Mouse (Mus musculus): ENCODE data around the gene Nedd9.
"Not testable (repeated sequence)": the region's sequence is repeated elsewhere in the genome, so short reads cannot be mapped to it uniquely, and the experiment has no call there.

Nedd9 gene

DNA sequence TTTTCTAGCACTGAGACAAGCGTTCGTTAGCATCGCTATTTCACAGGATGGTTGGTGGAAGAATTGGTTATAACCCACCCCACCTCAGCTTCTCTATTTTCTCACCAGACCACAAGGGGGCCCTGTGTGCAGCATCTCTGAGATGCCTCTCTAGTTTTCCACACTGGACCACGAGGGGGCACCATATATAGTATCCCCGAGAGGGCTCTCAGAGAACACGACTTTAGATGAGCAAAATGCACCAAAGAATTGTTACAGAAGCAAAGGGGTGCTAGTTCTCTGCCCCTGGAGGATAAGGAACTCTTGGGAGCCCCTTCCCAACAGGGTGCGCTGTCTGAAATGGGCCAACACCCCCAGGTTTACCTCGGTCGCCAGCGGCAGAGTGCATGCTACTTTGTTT lies 184.4 kb downstream of the Nedd9 start:
- peak; percentile 68 for DNase-seq (ENCODE audit: low read depth, low spot score)

DNA sequence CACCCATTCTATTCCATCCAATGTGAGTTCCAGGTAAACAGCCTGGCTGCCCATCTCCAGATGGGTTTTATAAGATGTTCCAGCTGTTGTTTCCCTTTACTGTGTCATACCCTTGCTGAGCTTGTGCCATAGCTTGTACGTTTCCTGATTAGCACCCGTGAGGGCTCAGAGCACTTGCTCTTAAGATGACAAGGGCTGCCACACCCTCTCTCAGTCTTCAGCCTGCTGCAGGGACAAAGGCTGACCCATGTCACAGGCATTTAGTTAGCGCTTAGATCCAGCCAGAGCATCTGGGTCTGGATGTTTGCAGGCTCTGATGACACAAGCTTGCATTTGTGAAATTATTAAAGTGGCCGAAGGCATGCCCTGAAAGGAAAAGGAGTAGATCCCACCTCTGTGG lies 187.1 kb downstream of the Nedd9 start:
- no peak for DNase-seq (ENCODE audit: low read depth, low spot score)

DNA sequence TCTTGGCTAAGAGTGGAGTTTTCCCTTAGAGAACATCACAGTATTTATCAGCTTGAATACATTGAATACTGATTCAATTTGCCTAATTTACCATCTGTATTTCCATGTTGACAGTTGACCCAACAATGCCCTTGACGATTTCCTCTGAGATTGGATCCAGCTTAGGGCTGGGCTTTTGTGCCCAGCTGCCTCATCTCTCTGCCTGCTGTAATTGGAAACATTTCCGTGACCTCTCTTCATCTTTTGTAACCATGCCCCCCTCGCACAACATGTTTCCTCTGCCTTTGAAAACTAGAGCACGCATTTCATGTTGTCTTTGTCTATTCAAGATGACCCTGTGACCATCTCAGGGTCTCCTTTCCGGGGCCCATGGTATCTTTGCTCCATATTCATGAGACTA lies 188.2 kb downstream of the Nedd9 start:
- no peak for DNase-seq (ENCODE audit: low read depth, low spot score)

DNA sequence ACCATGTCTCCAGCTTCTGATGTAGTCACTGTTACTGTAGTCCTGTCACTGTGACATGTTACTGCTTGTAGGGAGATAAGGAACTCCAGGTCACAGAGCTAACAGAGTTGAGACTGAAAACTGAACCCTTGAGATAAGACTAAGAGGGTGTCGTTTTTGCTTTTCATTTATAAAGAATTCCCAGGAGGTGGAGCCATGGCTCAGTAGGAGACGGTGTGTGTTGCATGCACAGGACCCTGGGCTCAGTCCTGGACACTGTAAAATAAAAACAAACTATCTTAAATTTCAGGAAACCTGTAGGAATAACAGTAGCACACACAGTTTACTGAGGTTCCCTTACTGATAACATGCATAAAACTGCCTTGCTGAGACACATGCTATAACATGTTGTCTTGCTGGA lies 188.6 kb downstream of the Nedd9 start:
- DNase-seq (ENCODE audit: low read depth, low spot score): no peak

DNA sequence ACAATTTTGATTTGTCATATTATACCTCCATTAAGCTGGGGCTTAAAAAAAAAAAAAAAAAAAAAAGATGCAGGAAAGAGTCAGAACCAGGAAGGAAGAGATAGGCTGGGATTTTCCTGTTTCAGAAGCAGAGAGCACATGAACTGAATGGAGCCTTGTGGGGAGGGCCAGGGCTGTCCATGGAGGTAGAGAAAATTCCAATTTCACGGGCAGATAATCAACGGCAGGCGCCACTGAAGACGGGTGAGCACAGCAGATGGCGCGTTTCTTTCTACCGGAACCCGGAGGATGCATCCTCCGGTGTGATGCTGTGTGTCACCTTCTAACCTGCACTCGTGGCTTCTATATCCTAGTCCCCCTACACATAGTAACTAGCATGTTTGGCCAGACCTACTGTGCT lies 190.8 kb downstream of the Nedd9 start:
- DNase-seq (ENCODE audit: low read depth, low spot score): no peak

DNA sequence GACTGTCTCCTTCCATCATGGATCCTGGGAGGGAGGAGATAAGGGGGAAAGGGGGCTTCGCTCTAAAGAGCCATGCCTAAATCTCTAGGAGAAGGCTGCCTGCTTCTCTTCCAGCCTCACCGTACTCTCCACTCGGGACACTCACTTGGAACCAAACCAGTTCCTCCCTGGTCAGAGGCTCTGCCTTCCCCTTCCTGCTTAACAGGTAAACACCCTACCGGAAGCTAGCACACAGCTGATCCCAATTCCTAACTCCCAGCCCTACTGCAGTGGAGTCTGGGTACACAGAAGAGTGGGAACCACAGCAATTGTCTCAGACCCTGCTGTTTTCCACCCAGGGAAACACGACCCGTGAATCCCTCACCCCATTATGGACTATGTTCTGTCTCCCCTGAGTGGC lies 191.3 kb downstream of the Nedd9 start:
- DNase-seq (ENCODE audit: low read depth, low spot score): no peak

DNA sequence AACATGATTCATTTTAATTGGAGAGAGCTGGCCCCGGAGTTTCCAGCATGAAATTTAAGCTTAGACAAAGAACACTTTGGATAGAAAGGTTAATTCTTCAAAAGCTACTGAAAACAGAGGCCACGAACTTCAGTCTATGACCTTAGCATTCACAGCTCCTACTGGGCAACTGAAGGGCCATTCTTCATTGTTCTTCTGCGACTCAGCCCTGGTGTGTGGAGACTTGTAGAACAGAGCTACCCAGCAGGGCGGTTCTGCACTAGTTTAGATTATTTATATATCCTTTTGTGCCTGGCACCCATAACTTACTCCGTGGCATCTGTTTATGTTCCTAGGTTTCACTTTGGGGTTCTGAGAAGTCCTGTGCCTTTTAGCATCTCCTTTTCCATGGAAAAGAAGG lies 193.6 kb downstream of the Nedd9 start:
- DNase-seq (ENCODE audit: low read depth, low spot score): no peak

DNA sequence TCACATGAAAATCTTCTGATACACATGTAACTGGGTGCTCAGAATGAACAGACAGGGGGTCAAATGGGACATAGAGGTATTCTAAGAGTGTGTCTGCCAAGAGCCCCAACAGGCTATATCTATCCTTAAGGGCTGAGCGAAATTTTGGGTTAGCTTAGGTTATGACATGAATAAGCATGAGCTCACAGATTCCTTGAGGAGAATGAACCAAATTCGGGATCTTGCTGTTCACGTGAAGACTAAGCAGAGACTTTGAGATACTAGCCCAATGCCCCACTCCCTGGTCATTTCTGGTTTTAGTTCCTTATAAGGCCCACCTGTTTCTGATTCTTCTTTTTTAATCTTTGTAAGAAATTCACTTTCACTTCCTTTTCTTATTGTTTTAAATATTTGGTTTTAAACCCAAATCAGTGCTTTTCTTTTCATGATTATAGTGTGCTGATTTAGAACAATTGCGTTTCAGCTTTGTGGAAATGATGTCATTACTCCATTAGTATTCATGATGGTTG lies 195.6 kb downstream of the Nedd9 start:
- no peak for DNase-seq (ENCODE audit: low read depth, low spot score)

DNA sequence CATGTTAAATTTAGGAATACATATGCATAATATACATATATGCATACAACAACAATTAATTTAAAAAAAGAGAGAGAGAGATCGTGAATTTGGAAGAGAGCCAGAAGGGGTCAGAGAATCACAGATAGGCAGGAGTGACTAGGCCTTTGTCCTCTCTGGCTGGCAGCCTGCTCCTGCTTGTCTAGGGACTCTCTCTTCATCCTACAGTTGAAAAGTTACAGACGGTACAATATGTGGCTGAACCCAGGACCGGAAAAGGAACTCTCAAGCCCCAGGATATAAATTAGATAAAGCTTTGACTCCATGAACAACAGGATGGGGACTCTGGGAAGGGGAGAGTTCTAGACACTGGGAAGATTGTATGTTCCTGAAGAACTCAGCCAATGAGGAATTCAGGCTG lies 200.9 kb downstream of the Nedd9 start:
- no peak for DNase-seq (ENCODE audit: low read depth, low spot score)

DNA sequence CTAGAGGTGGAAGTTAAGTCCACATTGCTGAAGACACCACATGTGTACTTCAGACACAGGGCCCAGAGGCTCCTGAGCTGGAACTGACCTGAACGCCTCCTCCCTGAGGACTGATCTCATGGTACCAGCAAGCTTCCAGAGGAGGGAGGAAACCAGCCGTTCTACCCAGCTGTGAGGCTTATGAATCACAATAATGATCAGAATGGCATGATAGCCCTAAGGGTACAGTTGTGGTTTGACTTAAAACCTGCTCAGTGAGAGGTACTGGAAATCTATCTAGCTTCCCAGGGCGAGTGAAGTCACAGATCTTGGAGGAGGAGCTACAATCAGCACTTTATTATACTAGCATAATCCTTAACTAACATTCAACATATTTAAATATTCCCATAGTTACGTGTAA lies 201.7 kb downstream of the Nedd9 start:
- no peak for DNase-seq (ENCODE audit: low read depth, low spot score)

DNA sequence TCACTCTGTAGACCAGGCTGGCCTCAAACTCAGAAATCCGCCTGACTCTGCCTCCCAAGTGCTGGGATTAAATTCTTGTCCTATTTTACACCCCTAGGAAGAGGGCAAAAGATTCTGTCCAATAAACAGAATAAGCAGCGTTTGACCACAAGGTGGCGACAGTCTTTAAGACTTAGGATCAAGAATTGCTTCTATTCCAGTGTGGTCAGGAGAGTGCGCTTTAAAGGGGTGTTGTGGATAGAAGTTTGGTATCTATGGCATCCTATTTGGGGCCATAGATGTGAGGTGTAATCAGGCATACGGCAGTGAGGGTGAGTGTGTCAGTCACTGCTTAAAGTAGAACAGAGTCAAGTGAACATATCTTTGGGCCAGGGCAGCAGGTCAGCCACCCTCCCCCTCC lies 203.9 kb downstream of the Nedd9 start:
- peak; percentile 76 for DNase-seq (ENCODE audit: low read depth, low spot score)

DNA sequence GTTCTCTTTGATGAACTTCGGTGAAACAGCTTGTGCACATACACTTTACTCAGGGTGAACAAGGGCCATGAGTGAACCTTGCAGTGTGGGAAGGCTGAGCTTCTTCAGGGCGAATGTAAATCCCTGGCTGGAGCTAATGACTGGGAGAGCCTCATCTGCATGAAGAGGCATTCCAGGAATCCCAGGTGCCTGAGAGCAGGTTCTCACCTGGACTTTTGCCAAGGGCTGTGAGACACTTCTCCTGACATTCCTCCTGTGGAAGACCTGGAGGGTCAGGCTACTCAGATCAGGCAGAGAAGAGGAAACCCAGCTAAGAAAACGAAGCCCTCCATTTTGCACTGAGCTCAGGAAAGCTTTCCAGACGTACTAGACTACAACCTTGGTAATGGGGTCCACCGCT lies 206.5 kb downstream of the Nedd9 start:
- DNase-seq (ENCODE audit: low read depth, low spot score): no peak

DNA sequence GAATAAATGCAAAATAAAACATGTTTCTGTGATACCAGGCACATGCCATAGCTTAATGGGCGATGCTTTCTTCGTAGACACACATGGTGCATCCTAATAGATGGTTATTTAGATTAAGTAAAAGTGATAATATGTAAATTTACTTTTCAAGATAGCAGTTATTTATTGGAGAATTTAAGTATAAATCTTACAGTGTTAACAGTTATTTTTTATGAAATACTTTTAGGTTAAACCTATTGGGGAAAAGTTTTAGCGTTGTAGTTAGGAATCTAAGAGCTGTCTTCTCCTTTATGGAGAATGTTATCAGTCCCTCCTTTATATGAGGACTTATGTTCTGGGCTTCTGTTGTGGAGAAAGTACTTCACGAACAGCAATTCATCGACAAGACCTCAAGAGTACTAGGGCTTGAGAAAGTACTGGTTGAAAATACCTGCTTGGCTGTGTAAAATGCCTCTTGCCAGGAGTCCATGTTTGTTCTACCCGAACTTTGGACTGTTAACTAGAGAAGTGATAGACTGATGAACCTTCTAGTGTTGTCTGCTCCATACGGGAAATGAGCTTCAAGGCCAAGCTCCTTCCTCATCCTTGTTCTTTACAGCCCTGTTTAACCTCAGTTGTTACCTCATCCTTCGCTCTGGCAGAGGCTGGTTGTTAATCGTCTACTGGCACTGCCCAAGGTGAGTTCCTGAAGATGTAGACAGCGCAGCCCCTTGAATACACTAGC lies 213.1 kb downstream of the Nedd9 start, which contains the start of gene Gm17364:
Gene Gm17364 (minus strand): TSS at position 51 of the 724 bp plus-strand sequence.
- DNase-seq (ENCODE audit: low read depth, low spot score): no peak

DNA sequence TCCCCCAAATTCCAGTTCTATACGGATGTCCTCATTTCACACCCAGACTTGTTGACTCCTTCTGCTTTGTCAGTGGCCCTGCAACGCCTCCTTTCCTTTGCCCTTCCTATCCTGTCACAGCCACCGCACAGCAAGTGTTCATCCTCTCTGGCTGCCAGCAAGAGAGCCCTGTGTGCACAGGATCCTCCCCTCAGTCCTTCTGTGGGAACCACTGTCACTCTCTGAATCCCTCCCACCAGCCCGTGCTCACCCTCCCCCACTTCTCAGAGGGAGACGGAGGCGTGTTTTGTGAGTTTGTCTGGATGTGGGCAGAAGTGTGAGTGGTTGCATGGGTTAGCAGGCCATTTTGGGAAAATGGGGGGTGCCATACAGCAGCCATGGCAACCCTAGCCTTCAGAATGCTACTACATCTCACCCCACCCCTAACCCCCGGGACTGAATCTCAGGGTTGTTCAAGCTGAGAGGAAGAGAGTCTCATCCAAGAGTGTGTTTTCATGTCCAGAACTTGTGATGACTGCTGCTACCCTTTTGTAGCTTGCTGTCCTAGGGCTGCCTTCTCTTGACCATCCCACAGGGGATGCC lies 219.2 kb downstream of the Nedd9 start:
- no peak for DNase-seq (ENCODE audit: low read depth, low spot score)

DNA sequence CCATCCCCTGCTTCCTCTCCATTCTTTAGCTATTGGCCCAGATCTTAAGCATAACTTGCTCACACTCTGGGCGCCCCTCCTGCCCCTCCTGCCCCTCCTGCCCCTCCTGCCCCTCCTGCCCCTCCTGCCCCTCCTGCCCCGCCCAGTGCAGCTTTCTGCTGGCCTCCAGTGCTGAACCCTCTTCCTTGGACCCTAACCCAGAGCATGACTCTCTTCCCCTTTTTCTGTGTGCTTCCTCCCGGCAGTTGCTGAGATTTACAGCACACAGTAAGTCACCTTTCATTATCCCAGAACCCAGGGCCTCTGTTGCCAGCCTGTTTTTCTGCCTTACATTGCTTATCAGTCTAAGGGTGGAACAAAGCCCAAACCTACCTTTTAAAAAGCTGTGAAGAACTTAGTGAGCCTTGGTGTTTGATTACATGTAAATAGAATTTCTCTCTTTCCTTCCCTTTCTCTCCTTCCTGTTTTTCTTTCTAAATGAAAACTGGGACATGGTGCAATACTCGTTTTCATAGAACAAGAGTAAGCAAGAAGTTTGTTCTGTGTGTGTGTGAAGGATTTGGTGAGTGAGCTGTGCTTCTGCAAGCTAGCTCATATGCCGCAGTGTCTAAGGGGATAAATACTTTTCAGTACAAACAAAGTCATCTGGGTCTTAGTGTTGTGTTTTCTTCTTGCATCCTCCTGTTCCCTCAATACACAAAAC lies 223.7 kb downstream of the Nedd9 start:
- no peak for DNase-seq (ENCODE audit: low read depth, low spot score)

DNA sequence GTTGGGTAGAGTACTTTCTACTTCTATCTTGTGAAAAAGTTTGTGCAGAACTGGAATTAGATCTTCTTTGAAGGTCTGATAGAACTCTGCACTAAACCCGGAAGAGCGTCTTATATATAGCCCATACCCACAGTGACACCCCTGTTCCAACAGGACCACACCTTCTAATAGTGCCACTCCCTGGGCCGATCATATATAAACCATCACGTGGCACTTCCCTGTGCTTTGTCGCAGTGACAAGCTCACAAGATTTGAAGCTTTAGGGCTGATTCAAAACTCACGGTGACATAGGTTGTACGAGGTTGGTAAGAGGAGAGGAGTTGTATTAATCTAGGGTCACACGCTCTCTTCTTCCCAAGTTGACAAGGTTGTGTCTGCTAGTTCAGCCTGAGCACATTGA lies 225.5 kb downstream of the Nedd9 start:
- not testable (repeated sequence) for DNase-seq (ENCODE audit: low read depth, low spot score)

All from forelimb bud, embryonic 11.5 days (tissue).